Mouse (Mus musculus) limb, embryonic 10.5 days (tissue): ENCODE measurements around the gene Lyz2. TPM values are rescaled to one million over a fixed set of nuclear protein-coding genes. Genes with fewer than 3 reads are reported as not detected.

Experiments used
- polyA plus RNA-seq: library from polyadenylated mRNA; unstranded; fragments of >200 nt; fragmentation: Nextera tagmentation; extraction: Ambion mirVana; gene quantifications from 2 replicates; pipeline ENCODE4 v1.2.1, GENCODE M21; 2016

The Lyz2 gene
- polyA plus RNA-seq, 1 experiment from 2014 or later: 8.7 TPM

Other genes starting within 250 kb of the Lyz2 start
- gene Lrrc10, start 237.0 kb downstream of the Lyz2 start, polyA plus RNA-seq: 0.10 TPM in 1 of 2 replicates, not detected in the other
- 350 and 402 TPM in 2 replicates for gene Cct2, start 218.5 kb downstream of the Lyz2 start, polyA plus RNA-seq
- gene Frs2, start 133.8 kb downstream of the Lyz2 start, polyA plus RNA-seq: 18.0 and 20.0 TPM in 2 replicates
- 107 and 111 TPM in 2 replicates for gene Yeats4, start 57.8 kb downstream of the Lyz2 start, polyA plus RNA-seq
- gene 9530003J23Rik, start 43.6 kb downstream of the Lyz2 start, polyA plus RNA-seq: not detected in 2 replicates
- gene Lyz1, start 10.5 kb upstream of the Lyz2 start, polyA plus RNA-seq: not detected in 2 replicates
- 230 and 235 TPM in 2 replicates for gene Cpsf6, start 97.7 kb upstream of the Lyz2 start, polyA plus RNA-seq